Mouse (Mus musculus) left cerebral cortex, postnatal 36 days (tissue): ENCODE data around the gene Kazn. TPM values are rescaled to one million over a fixed set of nuclear protein-coding genes. Genes with fewer than 3 reads are reported as not detected.

Experiments
- DNase-seq, 2 experiments: peaks; one replicate each; pipeline ENCODE4 v3.0.0; 2021 to 2022; ENCODE audit warnings: low spot score in 2 of 2, mixed read lengths in 1 of 2
- intact Hi-C: fragments of 180-260 bp; cut with DNase I; formaldehyde crosslinking; loops from one replicate; pipeline ENCODE4 v1.15.1; 2025
- total RNA-seq, 2 experiments: library from RNA; stranded (reverse); gene quantifications; 2 replicates each; pipeline ENCODE4 v1.2.3; 2021

Gene Kazn
- total RNA-seq, 2 experiments from 2014 or later = 80.6 to 112 TPM

- intact Hi-C loops = no loop called here
- no peak for DNase-seq
These were observed 150.8 kb downstream of the Kazn start for GRCm38 (mm10) chr4:142088409-142088808.

DNA sequence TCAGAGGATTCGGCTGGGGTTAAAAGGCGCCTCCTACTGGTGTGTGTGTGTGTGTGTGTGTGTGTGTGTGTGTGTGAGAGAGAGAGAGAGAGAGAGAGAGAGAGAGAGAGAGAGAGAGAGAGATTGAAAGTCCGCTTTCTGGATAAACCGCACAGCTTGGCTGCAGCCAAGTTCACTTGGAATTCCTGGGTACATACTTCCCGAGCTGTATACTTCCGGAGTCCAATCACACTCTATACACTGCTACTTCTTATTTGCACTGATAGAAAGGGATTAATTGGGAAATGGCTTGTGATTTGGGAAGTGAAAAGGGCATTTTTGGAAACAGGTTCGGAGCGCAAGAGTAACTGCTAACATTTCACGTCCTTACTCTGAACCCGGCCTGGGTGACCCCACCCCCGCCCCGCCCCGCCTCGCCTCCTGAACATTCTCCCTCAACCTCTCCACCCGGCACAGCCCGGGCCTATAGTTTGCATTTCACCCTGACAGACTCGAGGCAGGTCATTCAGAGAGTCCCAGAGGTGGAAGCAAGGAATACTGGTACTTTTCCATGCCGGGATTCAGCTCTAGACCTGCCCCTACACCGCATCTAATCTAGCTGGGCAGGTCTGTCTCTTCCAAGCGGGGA, 154.2 kb downstream of the Kazn start:
- intact Hi-C loops = no loop called here
- no peak for DNase-seq

DNA sequence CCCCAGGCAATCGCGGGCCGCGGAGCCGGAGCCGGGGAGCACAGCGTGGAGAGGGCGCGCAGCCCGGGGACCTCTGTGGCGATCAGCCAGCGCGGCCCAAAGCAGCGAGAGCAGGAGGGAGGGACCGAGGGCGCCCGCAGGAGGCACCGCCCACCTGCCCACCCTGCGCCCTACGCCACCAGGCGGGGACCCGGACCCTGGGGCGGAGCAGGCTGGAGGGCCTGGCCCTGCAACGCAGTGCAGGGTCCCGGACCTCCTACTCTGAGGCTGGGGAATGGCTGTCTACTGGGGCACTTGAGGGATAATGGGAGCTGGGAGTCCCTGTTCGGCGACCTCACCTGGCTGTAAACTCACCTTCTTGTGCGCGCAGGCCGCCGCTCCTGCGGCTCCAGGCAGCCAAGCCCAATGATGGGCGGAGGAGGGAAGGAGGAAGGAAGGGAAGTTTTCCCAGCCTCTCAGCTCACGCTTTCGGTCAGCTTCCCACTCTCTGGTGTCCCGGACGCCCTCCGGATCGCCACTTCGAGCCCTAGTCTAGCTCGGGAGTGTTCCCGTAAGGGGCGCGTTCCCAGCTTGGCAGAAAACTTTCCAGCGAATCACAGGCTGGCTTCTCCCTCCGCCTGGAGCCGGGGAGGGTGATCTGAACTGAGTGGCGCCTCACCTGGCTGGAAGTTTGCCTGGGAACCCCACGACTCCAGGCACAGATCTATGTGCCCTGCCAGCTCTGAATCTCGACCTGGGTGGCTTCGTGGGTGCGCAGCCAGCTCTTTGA, 154.9 kb downstream of the Kazn start, which contains the start of gene Tmem51:
Gene Tmem51 (minus strand): TSS at position 174 of the 769 bp plus-strand sequence.
- intact Hi-C loops = no loop called here
- DNase-seq = no peak

- intact Hi-C loops = no loop called here
- peak in 1 of 2 experiments; percentile 25 for DNase-seq
These were observed 155.5 kb downstream of the Kazn start for GRCm38 (mm10) chr4:142083762-142084130.

GRCm38 (mm10) chr4:142083193-142083592, 156.0 kb downstream of the Kazn start:
- no peak for DNase-seq
- intact Hi-C loops = no loop called here

DNA sequence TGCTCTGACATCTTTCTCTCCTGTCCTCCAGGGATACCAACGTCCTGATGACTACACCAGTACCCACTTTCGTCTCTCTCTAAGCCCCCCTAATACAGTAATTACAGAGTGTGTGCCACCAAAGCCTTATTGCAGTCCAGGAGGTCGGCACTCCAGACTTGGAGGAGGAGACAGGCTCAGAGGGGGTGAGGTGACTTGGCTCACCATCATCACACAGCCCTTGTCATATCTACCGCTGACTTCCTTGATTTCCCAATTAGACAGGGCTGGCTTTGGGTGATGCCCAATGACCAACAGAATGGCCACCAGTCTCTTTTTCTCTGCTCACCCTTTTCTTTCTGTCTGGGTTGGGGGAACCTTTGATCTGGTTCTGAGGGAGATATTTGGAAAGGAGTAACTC, 156.5 kb downstream of the Kazn start:
- intact Hi-C loops = no loop called here
- no peak for DNase-seq

DNA sequence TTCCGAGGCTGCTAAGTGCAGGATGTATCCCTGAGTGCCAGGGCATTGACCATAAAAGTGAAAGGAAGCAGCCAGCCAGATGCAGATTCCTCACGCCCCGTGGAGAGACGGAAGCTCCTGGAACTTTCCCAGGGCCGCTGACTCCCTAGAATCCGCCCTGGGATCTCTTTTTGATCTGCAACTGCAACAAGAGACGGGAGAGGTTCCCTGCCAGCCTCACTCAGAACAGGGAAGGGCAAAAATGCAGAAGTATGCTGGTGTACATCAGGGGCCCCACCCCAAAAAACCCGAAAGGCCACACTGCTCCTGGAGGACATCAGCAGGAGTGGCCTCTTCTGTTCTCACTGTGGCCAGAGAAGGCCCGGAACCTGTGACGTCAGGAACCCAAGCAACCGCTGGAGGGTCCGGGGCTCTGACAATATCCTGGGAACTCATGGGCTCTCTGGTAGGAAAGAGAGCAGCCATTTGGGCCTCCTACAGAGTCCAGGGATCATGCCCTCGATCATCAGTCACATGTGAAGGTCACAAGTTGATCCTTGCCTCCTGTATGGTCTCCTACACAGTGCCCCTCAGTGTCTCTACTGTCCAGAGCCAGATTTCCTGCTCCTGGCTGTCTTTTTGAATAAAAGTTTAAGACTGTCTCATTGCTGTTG, 157.4 kb downstream of the Kazn start:
- no peak for DNase-seq
- intact Hi-C loops = no loop called here

DNA sequence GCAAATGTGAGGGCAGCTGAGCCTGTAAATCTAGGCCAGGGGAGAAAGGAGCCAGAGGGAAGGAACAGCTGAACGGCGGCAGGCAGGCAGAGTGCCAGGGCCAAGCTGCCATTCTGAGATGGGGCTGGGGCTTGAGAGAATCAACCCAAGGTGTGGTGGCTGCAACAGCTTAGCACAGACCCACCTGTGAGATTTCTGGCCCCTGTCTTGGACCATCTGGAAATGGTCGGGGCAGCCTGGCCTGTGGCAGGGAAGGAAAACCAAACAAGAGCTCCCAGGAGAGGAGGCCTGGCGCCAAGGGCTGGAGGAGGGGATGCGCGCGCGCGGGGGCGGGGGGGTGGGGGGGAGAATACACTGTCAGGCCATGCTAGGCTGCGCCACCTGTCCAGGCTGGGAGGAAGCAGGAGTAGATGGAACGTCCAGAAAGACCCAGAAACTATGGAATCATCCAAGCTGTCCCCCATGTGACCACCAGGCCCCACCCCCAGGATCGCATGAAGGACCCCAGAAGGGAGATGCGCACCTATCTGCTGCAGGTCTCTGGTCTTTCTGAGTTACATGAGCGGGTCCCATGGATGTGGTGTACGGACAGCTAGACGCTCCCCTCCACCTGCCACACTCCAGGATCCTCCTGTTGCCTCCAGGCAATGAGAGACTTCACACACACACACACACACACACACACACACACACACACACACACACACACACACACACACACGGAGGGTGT, 158.1 kb downstream of the Kazn start:
- DNase-seq = peak; percentile 21 to 30
- intact Hi-C loops = no loop called here

DNA sequence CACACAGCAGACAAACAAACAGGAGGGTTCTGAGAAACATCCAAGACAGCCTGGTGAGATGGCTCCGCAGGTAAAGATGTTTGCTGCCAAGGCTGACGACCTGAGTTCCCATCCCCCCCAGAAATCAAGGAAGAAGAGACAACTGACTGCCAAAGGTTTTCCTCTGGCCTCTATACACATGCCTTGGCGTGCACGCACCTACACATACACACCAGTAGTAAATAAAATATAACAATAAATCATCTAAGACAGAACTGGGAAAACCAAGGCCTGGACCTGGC, 158.8 kb downstream of the Kazn start:
- intact Hi-C loops = no loop called here
- DNase-seq = no peak

- intact Hi-C loops = no loop called here
- DNase-seq = no peak
These were observed 159.3 kb downstream of the Kazn start for GRCm38 (mm10) chr4:142079629-142080486.

- DNase-seq = peak; percentile 37 to 45
- intact Hi-C loops = no loop called here
These were observed 161.5 kb downstream of the Kazn start for GRCm38 (mm10) chr4:142077572-142078271.

DNA sequence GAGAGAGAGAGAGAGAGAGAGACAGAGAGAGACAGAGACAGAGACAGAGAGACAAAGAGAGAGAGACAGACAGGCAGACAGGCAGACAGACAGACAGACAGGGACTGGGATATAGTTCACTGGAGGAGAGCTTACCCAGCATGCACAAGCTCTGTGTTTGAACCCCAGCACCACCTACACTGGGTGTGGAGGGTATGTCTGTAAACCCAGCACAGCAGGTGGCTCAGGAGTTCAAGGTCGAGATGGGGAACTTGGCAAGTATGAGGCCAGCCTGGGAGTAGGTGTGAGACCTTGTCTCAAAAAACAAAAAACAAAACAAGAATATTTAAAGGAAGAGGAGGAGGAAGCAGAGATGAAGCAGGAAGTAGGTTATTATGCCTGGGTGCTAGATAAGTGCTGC, 162.3 kb downstream of the Kazn start:
- intact Hi-C loops = no loop called here
- DNase-seq = no peak

GRCm38 (mm10) chr4:142075931-142076330, 163.3 kb downstream of the Kazn start:
- DNase-seq = no peak
- intact Hi-C loops = no loop called here

- intact Hi-C loops = no loop called here
- no peak for DNase-seq
These were observed 165.0 kb downstream of the Kazn start for GRCm38 (mm10) chr4:142074060-142074732.

GRCm38 (mm10) chr4:142071243-142071991, 167.8 kb downstream of the Kazn start:
- intact Hi-C loops = no loop called here
- no peak for DNase-seq

GRCm38 (mm10) chr4:142070840-142071239, 168.4 kb downstream of the Kazn start:
- no peak for DNase-seq
- intact Hi-C loops = no loop called here

DNA sequence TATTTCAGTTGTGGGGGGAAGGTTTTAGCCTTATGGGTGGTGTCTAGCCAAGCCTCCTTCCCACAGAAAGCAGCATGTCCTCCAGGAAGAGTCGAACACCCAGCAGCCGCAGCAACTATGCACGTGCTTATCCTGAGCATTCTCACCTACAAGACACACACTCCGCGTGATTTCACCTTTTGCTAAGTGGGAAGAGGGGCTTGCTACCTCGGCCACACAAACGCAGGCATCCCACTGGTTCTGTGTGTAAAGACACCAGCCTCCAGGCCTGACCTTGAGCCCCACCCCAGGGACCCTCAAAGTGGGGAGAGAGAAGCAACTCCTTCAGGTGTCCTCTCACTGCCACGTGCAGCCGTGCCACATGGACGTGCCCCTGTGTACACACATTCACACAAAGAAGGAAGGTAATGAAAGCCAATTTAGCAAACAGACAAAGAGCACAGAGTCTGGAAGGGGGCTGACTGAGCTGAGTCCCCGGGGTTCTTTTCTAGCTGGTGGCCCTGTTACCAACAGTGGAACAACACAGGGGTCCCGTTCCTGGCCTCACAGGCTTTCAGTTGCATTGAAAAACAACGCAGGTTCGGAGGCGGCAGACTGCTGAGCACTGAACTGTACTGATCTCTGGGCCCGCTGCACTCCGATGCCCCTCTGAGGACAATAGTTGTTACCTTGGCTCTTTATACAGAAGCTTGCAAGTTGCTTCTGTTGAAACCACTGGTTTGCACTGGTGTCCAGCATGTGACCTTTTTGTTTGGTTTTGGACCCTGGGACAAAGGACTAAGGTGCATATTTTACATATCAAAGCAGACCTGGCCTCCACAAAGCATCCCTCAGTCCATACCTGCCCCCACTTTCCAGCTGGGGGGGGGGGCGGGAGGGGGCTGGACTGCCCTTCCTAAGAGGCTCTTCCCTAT, 170.0 kb downstream of the Kazn start:
- intact Hi-C loops = no loop called here
- no peak for DNase-seq
